Mouse (Mus musculus) midbrain, embryonic 10.5 days (tissue): ENCODE data around the gene Fus. TPM values are rescaled to one million over a fixed set of nuclear protein-coding genes. Genes with fewer than 3 reads are reported as not detected.

Experiments used
- DNase-seq: peaks from one replicate; pipeline ENCODE4 v3.0.0-alpha.2; 2017; ENCODE audit warnings: low spot score
- H3K27ac ChIP-seq: fragments of 300-500 bp; sonication (generic); replicated peaks from 2 replicates; pipeline ENCODE4 v1.5.1; 2016; ENCODE audit warnings: mild to moderate bottlenecking
- H3K27me3 ChIP-seq: fragments of 300-500 bp; sonication (generic); 2 replicates; pipeline ENCODE4 v1.6.1; 2016; ENCODE audit warnings: low read depth, mild to moderate bottlenecking; ENCODE audit not compliant: poor library complexity, severe bottlenecking
- H3K36me3 ChIP-seq: fragments of 300-500 bp; sonication (generic); 2 replicates; pipeline ENCODE4 v1.6.1; 2016; ENCODE audit warnings: mild to moderate bottlenecking, moderate library complexity
- H3K4me1 ChIP-seq: fragments of 300-500 bp; sonication (generic); 2 replicates; pipeline ENCODE4 v1.6.1; 2016
- H3K4me3 ChIP-seq: fragments of 300-500 bp; sonication (generic); 2 replicates; pipeline ENCODE4 v1.5.1; 2016; ENCODE audit warnings: mild to moderate bottlenecking, moderate library complexity
- H3K9me3 ChIP-seq: fragments of 300-500 bp; sonication (generic); replicated peaks from 2 replicates; pipeline ENCODE4 v1.6.1; 2016; ENCODE audit warnings: mild to moderate bottlenecking
- WGBS: fragments of 180-500 bp; shearing (Covaris S2); methylation state at CpG from one replicate; pipeline ENCODE4 v1.1.7; 2016; 5-methylcytosine and 5-hydroxymethylcytosine counted together
- polyA plus RNA-seq: library from polyadenylated mRNA; unstranded; fragments of >200 nt; fragmentation: Nextera tagmentation; extraction: Ambion mirVana; gene quantifications from 2 replicates; pipeline ENCODE4 v1.2.1, GENCODE M21; 2016

The Fus gene
- polyA plus RNA-seq = 336 and 358 TPM in 2 replicates

DNA sequence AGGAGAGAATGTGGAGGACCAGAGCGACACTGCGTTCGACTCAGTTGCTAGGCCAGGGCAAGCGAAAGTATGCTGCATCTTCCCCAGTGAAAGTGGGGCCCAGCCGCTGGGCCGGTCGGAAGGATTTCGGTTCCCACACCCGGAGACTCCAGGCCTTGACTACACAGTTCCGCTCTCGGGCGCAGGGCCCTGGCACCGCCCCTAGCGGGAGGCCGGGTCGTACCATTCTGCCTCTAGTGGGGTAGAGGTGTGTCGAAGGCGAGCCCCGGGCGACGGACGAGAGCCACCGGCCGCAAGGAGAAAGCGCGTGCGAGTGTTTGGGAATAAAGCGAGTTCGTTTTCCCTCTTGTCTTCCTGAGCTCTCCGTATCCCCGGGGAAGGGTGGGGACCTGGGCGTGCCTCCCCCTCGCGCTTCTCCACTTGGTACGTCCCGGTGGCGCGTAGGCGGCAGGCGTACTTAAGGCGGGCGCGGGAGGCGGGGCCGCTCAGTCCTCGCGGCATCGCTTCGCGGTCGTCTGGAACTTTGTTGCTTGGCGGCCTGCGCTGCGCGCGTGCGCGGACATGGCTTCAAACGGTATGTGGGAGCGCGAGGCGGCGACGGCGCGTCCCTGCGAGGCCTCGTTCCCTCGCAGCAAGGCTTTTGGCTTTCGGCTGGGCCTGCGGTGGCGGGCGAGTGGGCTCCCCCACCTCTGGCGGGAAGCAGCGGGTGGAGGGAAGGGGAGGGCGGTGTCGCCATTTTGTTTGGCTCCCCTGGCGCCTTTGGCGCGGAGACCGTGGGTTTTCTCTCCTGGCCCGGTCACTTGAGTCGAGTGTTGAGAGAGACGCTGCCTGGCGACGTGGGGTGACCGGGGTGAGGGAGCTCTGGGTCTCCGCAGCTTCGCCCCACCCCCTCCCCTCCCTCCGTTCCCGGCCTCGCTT is at the start of gene Fus:
Gene Fus, plus strand, starts transcription at position 454 of the 918 bp plus-strand sequence.
- peak within 1 kb of the TSS; percentile 100 for H3K27ac ChIP-seq
- peaks cover 20% of the 10 kb centered on the region for H3K4me1 ChIP-seq
- H3K27me3 ChIP-seq = no peaks in the 10 kb centered on the region
- peak; percentile 94 for DNase-seq
- H3K4me3 ChIP-seq = peak within 1 kb of the TSS; percentile 96
- H3K9me3 ChIP-seq = no peaks in the 10 kb centered on the region
- WGBS = under 1% methylated on average over 92 of the region's 92 CpGs
- H3K36me3 ChIP-seq = peaks cover 34% of the 10 kb centered on the region

DNA sequence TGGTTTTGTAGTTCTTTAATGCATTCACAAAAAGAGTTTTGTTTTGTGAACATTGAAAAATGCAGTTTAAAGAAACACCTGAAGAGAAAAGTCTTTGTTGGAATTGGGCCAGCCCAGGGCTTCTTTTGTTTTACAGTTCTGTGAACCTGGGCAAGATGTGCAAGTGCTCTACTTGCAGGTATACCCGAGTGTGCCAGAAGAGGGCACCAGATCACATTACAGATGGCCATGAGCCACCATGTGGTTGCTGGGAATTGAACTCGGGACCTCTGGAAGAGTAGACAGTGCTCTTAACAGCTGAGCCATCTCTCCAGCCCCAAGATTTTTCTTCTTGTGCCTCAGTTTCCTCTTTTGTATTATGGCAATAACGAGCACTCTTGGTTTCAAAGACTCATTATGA is 49.1 kb upstream of the Fus start:
- WGBS = 59% methylated on average over 3 of the region's 3 CpGs
- Histone ChIP-seq H3K4me3 (no peak overlapping the region), H3K36me3 (peaks cover 83% of the 10 kb centered on the region), H3K9me3 (no peaks in the 10 kb centered on the region), H3K4me1 (peaks cover 3% of the 10 kb centered on the region), H3K27ac (no peak overlapping the region), H3K27me3 (no peaks in the 10 kb centered on the region)
- peak; percentile 44 for DNase-seq

DNA sequence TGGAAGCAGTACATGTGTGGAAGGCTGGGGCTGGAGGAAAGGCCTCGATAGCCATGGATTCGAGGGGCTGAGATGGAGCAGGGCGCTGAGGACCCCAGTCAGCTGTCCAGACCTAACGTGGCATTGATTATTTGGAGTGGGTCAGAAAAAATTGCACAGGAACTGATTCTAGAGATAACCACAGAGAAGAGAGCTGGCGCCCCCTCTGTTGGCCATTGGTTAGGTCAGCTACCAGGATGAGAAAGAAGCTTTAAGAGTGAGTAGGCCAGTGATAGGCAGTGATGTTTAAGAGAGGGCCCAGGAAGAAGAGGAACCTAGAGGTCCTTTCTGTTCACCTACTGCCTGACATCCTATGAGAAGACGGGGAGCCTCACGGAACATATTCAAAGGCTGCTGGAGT is 48.0 kb upstream of the Fus start:
- WGBS = 81% methylated on average over 7 of the region's 7 CpGs
- no peak for DNase-seq
- no peaks in the 10 kb centered on the region for H3K4me1 ChIP-seq
- H3K27me3 ChIP-seq = no peaks in the 10 kb centered on the region
- H3K9me3 ChIP-seq = no peaks in the 10 kb centered on the region
- no peak overlapping the region for H3K4me3 ChIP-seq
- no peak overlapping the region for H3K27ac ChIP-seq
- peaks cover 94% of the 10 kb centered on the region for H3K36me3 ChIP-seq

DNA sequence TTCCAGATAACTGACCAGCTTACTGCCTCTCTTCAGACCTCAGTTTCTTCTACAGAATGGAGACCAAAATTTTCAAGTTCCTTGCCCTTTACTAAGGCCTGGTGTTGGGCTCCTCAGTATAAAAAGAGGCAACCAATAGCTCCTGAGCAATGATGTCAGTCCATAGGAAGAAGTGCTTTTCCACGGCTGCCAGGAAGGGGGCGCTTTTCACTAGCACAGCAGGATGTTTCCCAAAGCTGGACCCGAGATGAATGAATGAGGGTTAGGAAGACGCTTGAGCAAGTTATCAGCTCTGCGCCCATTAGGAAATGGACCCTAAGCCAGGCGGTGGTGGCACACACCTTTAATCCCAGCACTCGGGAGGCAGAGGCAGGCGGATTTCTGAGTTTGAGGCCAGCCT is 45.7 kb upstream of the Fus start:
- Histone ChIP-seq H3K4me1 (no peaks in the 10 kb centered on the region), H3K27ac (no peak overlapping the region), H3K4me3 (no peak overlapping the region), H3K36me3 (peaks cover 95% of the 10 kb centered on the region), H3K27me3 (no peaks in the 10 kb centered on the region), H3K9me3 (no peaks in the 10 kb centered on the region)
- peak; percentile 29 for DNase-seq
- WGBS = 70% methylated on average over 8 of the region's 8 CpGs

DNA sequence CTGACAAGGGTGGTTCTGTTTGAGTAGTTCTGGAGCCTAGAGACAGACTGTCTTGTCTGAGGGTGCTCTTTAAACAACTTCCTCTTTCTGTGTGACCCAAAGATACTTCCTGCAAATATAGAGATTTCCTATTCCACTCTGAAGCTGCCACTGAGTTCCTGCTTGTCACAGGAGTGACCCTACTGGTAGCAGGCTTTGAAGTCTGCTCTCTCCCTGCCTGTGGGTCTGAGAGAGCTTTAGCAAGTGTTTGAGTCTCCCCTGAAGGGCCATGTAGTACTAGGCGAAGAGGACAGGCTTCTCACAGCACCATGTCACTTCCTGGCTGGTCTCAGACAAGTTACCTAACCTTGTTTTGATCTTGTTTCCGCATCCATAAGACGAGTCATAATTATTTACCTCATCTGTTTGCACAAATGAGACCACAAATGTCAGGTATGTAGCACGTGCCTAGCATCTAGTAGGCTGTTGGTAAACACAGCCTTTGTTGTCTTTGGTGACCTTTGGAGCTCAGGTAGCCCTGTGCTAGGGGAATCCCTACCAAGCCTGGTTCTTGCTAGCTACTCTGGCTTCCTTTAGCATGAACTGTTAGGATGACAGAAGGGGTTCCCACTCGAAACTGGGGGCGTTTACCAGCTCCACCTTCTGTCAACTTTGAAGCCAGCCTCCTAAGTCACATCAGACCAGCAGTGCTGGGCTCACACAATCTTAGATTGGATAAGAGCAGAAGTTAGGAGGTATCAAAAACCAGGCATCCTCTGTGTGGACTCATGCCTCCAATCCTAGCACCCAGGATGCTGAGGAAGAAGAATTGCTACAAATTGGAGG is 44.6 kb upstream of the Fus start:
- Histone ChIP-seq H3K27ac (no peak overlapping the region), H3K27me3 (peaks cover 5% of the 10 kb centered on the region), H3K36me3 (peaks cover 96% of the 10 kb centered on the region), H3K4me1 (no peaks in the 10 kb centered on the region), H3K9me3 (no peaks in the 10 kb centered on the region), H3K4me3 (no peak overlapping the region)
- no peak for DNase-seq
- WGBS = 84% methylated on average over 6 of the region's 6 CpGs

DNA sequence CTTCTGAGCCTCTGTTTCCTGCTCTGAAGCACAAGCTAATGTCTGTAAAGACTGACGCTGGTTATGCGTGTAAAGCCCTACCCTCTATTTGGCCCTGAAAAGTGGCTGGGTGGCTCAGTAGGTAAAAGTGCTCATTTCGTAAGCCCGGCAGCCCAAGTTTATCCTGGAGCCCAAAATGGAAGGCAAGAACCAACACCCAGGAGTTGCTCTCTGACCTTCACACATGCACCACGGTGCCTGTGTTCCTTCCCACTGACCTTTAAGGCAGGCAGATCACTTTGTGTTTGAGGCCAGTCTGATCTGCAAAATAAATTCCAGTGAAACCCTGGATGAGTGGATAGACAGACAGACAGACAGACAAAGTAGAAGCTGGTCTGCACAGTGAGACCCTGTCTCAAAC is 43.5 kb upstream of the Fus start:
- no peak overlapping the region for H3K4me3 ChIP-seq
- no peak for DNase-seq
- H3K27ac ChIP-seq = no peak overlapping the region
- 91% methylated on average over 5 of the region's 5 CpGs for WGBS
- H3K36me3 ChIP-seq = peaks cover 91% of the 10 kb centered on the region
- H3K27me3 ChIP-seq = peaks cover 15% of the 10 kb centered on the region
- H3K9me3 ChIP-seq = no peaks in the 10 kb centered on the region
- H3K4me1 ChIP-seq = peaks cover under 1% of the 10 kb centered on the region; the same call in 1 of the 2 replicates

DNA sequence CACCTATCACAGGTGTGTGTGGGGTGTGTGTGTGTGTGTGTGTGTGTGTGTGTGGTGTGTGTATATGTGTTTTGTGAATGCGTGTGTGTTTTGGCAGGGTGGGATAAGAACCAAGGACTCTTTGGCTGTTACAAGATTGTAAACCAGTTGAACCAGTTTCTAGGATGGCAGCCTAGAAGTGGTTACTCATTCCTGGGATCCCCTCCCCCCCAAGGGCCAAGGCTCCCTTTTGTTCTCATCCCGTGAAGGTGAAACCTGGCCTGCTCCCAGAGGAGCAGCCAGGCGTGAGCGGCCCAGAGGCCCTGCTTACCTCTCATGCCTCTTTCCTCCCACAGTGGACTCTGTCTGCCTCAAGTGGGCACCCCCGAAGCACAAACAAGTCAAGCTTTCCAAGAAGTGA is 42.0 kb upstream of the Fus start:
- H3K27me3 ChIP-seq = peaks cover 31% of the 10 kb centered on the region
- no peak overlapping the region for H3K27ac ChIP-seq
- peaks cover 77% of the 10 kb centered on the region for H3K36me3 ChIP-seq
- H3K4me3 ChIP-seq = no peak overlapping the region
- 67% methylated on average over 5 of the region's 5 CpGs for WGBS
- DNase-seq = no peak
- no peaks in the 10 kb centered on the region for H3K9me3 ChIP-seq
- H3K4me1 ChIP-seq = peaks cover 12% of the 10 kb centered on the region

DNA sequence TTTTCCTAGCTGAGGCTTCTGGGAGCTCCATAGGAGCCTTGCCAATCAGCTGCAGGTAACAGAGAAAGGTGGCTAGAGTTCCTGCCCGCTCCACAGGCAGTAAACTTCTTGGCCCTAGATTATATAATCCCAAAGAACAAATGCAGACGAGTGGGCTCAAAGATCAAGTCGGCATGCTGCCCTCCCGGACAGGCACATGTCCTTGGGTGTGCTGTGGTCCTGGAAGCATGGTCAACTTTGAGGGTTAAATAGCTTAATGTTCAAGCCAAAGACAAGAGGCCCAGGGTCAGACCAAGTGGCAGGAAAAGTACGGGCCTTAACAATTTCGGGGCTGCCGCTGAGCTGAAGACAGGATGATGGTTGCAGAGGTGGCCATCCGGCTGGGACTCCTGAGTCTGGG is 41.2 kb upstream of the Fus start:
- Histone ChIP-seq H3K36me3 (peaks cover 68% of the 10 kb centered on the region), H3K27me3 (peaks cover 36% of the 10 kb centered on the region), H3K4me3 (no peak overlapping the region), H3K27ac (no peak overlapping the region), H3K9me3 (no peaks in the 10 kb centered on the region), H3K4me1 (peaks cover 12% of the 10 kb centered on the region)
- 88% methylated on average over 8 of the region's 8 CpGs for WGBS
- DNase-seq = no peak

DNA sequence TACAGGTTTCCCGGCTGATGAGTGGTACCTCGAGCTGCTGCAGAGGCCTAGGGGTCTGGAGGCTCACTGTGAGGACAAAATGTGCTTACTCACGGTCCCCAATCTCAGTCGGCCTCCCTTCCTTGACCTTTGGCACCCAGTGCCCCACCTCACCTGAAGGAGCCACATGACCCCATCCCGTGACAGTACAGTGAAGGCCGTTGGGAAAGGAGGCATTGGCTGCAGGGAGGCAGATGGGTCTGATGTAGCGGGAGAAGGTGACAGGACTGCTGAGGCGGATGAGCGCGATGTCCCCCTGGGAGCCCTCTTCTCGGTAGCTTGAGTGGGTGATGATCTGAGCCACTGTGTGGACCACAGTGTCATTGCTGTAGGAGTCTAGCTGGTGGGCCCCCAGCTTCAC is 40.4 kb upstream of the Fus start:
- peaks cover 19% of the 10 kb centered on the region for H3K4me1 ChIP-seq
- no peaks in the 10 kb centered on the region for H3K9me3 ChIP-seq
- no peak overlapping the region for H3K27ac ChIP-seq
- WGBS = 85% methylated on average over 11 of the region's 11 CpGs
- no peak overlapping the region; the same call in 1 of the 2 replicates for H3K4me3 ChIP-seq
- peaks cover 36% of the 10 kb centered on the region for H3K27me3 ChIP-seq
- H3K36me3 ChIP-seq = peaks cover 61% of the 10 kb centered on the region
- no peak for DNase-seq

DNA sequence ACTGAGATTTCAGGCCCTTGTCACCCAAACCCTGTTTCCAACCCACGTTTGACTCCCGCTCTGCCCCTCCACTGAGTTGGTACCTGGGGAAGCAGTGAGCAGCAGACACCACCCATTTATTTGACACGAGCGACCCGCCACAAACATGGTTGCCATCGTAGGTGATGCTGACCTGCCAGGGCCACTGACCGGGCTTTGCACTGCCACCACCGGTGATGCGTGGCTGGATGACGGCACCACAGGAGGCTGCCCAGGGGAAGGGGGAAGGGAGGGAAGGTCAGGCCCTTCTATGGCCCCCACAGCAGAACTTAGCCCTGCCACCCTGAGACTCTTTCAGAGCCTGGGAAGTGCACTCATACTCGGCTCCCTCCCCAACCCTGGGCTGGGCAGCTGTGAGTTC is 39.5 kb upstream of the Fus start:
- WGBS = 87% methylated on average over 11 of the region's 11 CpGs
- Histone ChIP-seq H3K4me1 (peaks cover 28% of the 10 kb centered on the region), H3K36me3 (peaks cover 52% of the 10 kb centered on the region), H3K4me3 (no peak overlapping the region), H3K27ac (no peak overlapping the region), H3K27me3 (peaks cover 36% of the 10 kb centered on the region), H3K9me3 (no peaks in the 10 kb centered on the region)
- DNase-seq = no peak

DNA sequence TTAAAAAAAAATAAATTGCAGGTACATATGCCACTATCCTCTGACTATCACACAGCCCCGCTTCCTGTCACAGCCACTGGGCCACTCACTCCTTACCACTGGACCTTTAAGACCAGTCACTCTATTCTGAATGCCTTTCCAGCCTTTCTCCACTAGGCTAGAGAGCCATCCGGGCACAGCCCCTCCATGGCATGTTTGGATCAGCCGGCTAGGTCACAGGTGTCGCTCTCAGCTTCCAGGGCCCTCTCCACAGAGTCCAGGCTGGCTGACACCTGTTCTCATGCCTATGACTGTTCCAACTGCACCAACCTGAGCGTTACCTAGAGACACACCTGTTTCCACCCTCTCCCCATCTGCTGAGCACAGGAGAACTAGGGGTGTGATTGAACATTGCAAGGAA is 38.7 kb upstream of the Fus start:
- Histone ChIP-seq H3K27ac (no peak overlapping the region), H3K4me1 (peaks cover 37% of the 10 kb centered on the region), H3K27me3 (peaks cover 36% of the 10 kb centered on the region), H3K36me3 (peaks cover 44% of the 10 kb centered on the region), H3K4me3 (no peak overlapping the region), H3K9me3 (no peaks in the 10 kb centered on the region)
- DNase-seq = no peak
- 46% methylated on average over 5 of the region's 5 CpGs for WGBS

DNA sequence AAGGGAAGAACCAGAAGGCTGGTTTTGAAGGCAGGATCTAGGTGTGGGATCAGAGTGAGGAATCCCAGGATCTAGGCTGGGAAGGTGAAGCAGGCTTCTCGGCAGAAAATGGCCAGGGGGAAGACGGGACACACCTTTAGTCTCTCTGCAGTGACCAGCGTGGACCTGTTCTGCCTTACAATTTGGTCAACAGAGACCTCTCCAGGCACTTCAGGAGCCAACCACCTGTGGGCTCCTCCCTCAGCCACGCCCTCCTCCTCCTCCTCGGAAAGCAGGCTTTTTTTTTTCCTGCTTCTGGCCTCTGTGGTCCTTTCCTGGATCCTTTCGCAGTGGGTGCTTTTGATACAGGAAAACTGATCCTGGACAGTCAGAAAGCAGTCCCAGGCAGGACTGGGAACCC is 37.3 kb upstream of the Fus start, which contains the start of gene Prss8:
Gene Prss8, minus strand, starts transcription at position 182 of the 400 bp plus-strand sequence.
- H3K9me3 ChIP-seq = no peaks in the 10 kb centered on the region
- H3K27me3 ChIP-seq = peaks cover 36% of the 10 kb centered on the region
- peaks cover 50% of the 10 kb centered on the region for H3K4me1 ChIP-seq
- peaks cover 31% of the 10 kb centered on the region for H3K36me3 ChIP-seq
- H3K4me3 ChIP-seq = peak within 1 kb of the TSS; percentile 34
- no peak for DNase-seq
- no peak within 1 kb of the TSS; the same call in 1 of the 2 replicates for H3K27ac ChIP-seq
- 12% methylated on average over 6 of the region's 6 CpGs for WGBS
